Mouse (Mus musculus) limb, embryonic 15.5 days (tissue): ENCODE measurements around the gene Zfp874a. TPM values are rescaled to one million over a fixed set of nuclear protein-coding genes. Genes with fewer than 3 reads are reported as not detected.
A peak's percentile ranks its signal among the peaks of the same experiment; 100 is the strongest.
"Not testable (repeated sequence)": the region's sequence is repeated elsewhere in the genome, so short reads cannot be mapped to it uniquely, and the experiment has no call there.

Experiments
- ATAC-seq: fragments of 200-750 bp; cut with Nextera tagmentation; 2 replicates; pipeline ENCODE4 v1.8.0; 2017; ENCODE audit warnings: low read depth, moderate TSS enrichment; ENCODE audit not compliant: insufficient number of reproducible peaks, low FRiP score, low TSS enrichment
- H3K27ac ChIP-seq: fragments of 300-500 bp; sonication (generic); 2 replicates; pipeline ENCODE4 v1.5.1; 2015; ENCODE audit warnings: moderate library complexity, mild to moderate bottlenecking, inconsistent platforms
- H3K27me3 ChIP-seq: fragments of 300-500 bp; sonication (generic); 2 replicates; pipeline ENCODE4 v1.6.1; 2015; ENCODE audit warnings: inconsistent platforms
- H3K36me3 ChIP-seq: fragments of 300-500 bp; sonication (generic); 2 replicates; pipeline ENCODE4 v1.6.1; 2015; ENCODE audit warnings: inconsistent platforms
- H3K4me1 ChIP-seq: fragments of 300-500 bp; sonication (generic); 2 replicates; pipeline ENCODE4 v1.6.1; 2015; ENCODE audit warnings: inconsistent platforms
- H3K4me2 ChIP-seq: fragments of 300-500 bp; sonication (generic); 2 replicates; pipeline ENCODE4 v1.6.1; 2015; ENCODE audit warnings: mild to moderate bottlenecking, inconsistent platforms
- H3K4me3 ChIP-seq: fragments of 300-500 bp; sonication (generic); 2 replicates; pipeline ENCODE4 v1.5.1; 2015; ENCODE audit warnings: mild to moderate bottlenecking, inconsistent platforms
- H3K9ac ChIP-seq: fragments of 300-500 bp; sonication (generic); 2 replicates; pipeline ENCODE4 v1.6.1; 2015; ENCODE audit warnings: inconsistent platforms
- H3K9me3 ChIP-seq: fragments of 300-500 bp; sonication (generic); 2 replicates; pipeline ENCODE4 v1.6.1; 2016; ENCODE audit warnings: inconsistent platforms
- WGBS: fragments of 180-500 bp; shearing (Covaris S2); methylation state at CpG from one replicate; pipeline ENCODE4 v1.1.7; 2015; 5-methylcytosine and 5-hydroxymethylcytosine counted together
- polyA plus RNA-seq: library from polyadenylated mRNA; unstranded; fragments of >200 nt; fragmentation: Nextera tagmentation; extraction: Ambion mirVana; gene quantifications from 2 replicates; pipeline ENCODE4 v1.2.1, GENCODE M21; 2015

Zfp874a gene
- polyA plus RNA-seq, 1 experiment from 2014 or later, result 11.6 TPM

DNA sequence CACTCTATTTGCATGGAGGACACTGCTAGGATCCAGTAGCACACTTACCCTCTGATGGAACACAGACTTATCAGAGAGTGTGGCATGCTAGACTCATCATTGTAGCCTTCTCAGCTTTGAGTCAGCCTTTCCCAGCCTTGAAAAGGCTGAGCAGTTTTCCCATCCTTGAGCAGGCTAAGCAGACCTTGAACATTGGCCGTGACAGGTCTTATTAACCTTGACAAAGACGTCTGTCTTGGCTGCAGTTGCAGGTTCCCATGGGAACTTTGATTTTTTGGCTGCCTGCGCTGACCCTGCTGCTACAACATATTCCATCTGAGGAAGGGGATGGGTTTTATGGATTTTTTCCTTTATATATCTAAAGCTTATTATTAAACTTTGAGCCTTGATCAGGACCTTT is 23.3 kb downstream of the Zfp874a start:
- no peaks in the 10 kb centered on the region for H3K4me1 ChIP-seq
- no peak overlapping the region for H3K4me3 ChIP-seq
- H3K27ac ChIP-seq, result no peak overlapping the region
- H3K9ac ChIP-seq, result no peak overlapping the region
- no peaks in the 10 kb centered on the region for H3K27me3 ChIP-seq
- H3K36me3 ChIP-seq, result no peaks in the 10 kb centered on the region
- no peak for ATAC-seq
- WGBS, result 77% methylated on average over 3 of the region's 3 CpGs
- H3K4me2 ChIP-seq, result no peak overlapping the region
- H3K9me3 ChIP-seq, result no peaks in the 10 kb centered on the region

DNA sequence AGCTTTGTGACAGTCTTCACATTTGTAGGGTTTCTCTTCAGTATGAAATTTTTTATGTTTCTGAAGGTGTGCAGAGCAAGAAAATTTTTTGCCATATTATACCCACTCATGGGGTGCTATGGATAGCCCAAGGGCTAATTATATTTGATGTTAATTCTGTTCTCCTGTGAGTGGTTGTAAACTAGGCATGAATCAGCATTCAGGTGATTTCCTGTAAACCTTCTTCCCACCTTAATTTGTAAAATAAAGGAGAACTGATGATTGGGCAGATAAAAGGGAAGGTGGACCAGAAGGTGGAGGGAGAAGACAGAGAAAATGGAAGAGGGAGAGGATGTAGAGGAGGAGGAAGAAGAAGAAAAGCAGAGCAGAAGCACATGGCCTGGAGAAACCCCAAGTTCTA is 25.7 kb downstream of the Zfp874a start:
- ATAC-seq, H3K9ac ChIP-seq: not testable (repeated sequence)

DNA sequence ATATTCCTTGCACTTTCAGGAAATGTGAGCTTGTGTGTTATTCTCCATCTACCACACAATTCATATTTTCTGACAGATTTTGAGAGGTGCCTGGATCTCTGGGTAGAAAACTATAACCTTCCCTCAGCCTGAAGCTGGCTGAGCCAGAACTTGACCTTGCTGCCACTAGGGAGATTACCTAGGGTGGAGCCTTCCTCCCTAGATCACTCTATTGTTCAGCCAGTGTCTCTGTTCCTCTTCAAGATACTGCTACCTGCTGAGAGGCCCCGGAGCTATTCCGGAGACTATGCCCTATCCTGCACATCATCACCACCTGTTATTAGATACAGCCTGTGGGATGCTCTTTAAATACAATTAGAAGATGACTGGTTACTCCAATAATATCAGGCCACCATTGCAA is 28.9 kb downstream of the Zfp874a start:
- not testable (repeated sequence) for H3K36me3 ChIP-seq, H3K4me1 ChIP-seq, H3K9me3 ChIP-seq, H3K27me3 ChIP-seq, H3K27ac ChIP-seq, H3K4me3 ChIP-seq, ATAC-seq, H3K9ac ChIP-seq, H3K4me2 ChIP-seq
- WGBS, result 86% methylated on average over 2 of the region's 2 CpGs

More for the DNA sequence above, 25.7 kb downstream of the Zfp874a start:
- H3K4me1 ChIP-seq, H3K4me2 ChIP-seq, H3K4me3 ChIP-seq, H3K9me3 ChIP-seq, H3K27ac ChIP-seq, H3K36me3 ChIP-seq, H3K27me3 ChIP-seq: not testable (repeated sequence)

DNA sequence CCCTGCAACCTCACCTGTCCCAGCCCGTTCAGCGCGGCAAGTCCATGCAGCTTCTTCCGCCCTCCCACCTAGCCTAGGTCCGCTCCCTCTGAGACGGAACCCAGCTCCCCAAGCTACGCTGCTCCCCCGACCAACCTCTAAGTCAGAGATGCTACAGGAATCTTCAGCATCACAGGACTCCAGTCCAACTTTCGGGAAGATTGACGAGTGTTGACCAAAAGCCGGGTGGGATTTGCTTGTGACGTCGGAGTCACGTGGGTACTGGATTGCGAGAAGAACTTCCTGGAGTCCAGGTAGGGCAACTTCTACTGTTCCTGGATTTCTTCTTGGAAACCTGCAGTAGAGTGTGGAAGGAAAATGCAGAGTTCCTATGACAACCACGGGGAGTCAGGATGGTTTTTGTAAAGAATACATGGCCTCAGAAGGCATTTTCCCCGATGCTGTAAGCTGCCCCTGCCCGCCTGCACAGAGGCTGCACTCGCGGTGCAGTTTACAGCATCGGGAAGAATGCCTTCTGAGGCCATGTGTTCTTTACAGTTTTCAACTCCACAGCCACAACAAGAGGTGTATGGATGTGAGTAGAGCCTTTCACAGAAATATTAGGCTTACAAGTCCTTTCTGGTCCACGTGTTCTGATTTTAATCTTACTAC is 30.1 kb downstream of the Zfp874a start, which contains the start of gene Zfp459:
Gene Zfp459, minus strand, starts transcription at position 212 of the 651 bp plus-strand sequence.
- ATAC-seq, result no peak
- Histone ChIP-seq H3K4me3 (peak within 1 kb of the TSS; percentile 57), H3K4me2 (peak within 1 kb of the TSS; percentile 81), H3K9ac (peak within 1 kb of the TSS; percentile 56), H3K9me3 (no peaks in the 10 kb centered on the region), H3K36me3 (no peaks in the 10 kb centered on the region), H3K4me1 (peaks cover 4% of the 10 kb centered on the region; the same call in 1 of the 2 replicates), H3K27ac (0 out of 2 replicates have a peak within 1 kb of the TSS, but pooled peaks have one; percentile 17), H3K27me3 (no peaks in the 10 kb centered on the region)
- 1% methylated on average over 22 of the region's 22 CpGs for WGBS

DNA sequence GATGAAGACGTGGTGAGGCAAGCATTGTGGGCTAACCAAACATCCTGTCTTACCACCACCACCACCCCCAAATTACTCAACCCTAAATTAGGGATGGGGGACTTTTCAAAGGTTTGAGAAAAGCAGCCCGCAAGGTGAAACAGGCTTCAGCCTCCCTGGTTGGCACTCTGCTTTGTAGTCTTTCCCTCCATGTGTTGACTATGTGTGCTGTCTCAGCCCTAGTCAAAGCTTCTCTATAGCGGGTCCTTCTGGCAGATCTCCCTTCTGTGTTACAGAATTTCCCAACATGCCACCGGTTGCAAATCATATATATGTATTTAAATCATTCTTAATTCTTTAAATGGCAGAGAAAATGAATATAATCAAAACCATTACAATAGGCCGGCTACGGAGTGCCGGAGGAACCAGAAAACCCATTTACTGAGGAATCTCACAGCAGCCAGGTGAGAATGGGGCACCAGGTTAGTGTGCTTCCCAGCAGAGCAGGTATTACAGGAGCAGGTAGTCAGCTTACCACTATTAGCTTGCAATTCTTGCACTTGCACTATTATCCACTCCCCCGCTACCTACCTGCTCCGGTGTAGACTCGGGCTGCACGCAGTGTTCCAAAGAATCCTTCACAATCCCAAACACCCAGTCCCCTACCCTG is 30.7 kb downstream of the Zfp874a start:
- 30% methylated on average over 11 of the region's 11 CpGs for WGBS

DNA sequence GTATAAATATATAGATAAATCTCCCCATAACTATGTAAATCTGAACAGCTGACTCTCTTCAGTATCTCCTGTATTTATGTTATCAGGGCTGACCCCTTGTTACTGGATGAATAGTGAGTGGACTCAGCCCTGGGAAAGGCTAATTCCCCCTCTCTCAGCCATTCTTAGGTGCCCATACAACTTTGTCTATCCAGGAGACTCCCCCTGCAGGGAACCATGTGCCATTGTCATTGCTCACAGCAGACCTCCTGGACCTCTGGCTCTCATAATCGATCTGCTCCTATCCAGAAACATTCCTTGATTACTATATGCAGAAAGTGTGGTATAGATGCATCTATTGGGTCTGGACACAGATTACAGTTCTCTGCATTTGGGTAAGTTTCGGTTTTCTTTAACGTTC is 34.6 kb downstream of the Zfp874a start:
- 87% methylated on average over 3 of the region's 3 CpGs for WGBS
- Histone ChIP-seq H3K4me2 (no peak overlapping the region), H3K4me3 (no peak overlapping the region), H3K9ac (no peak overlapping the region), H3K27ac (no peak overlapping the region), H3K27me3 (no peaks in the 10 kb centered on the region), H3K4me1 (peaks cover 4% of the 10 kb centered on the region; the same call in 1 of the 2 replicates), H3K36me3 (no peaks in the 10 kb centered on the region), H3K9me3 (no peaks in the 10 kb centered on the region)
- no peak for ATAC-seq

More for the DNA sequence above, 30.7 kb downstream of the Zfp874a start:
- H3K4me2 ChIP-seq, result peak overlapping the region; percentile 81
- H3K27ac ChIP-seq, result 0 out of 2 replicates have a peak overlapping the region, but pooled peaks have one; percentile 17
- ATAC-seq, result no peak
- peak overlapping the region; percentile 56 for H3K9ac ChIP-seq
- H3K4me1 ChIP-seq, result peaks cover 4% of the 10 kb centered on the region; the same call in 1 of the 2 replicates
- no peaks in the 10 kb centered on the region for H3K27me3 ChIP-seq
- no peaks in the 10 kb centered on the region for H3K36me3 ChIP-seq
- H3K9me3 ChIP-seq, result no peaks in the 10 kb centered on the region
- H3K4me3 ChIP-seq, result peak overlapping the region; percentile 57

DNA sequence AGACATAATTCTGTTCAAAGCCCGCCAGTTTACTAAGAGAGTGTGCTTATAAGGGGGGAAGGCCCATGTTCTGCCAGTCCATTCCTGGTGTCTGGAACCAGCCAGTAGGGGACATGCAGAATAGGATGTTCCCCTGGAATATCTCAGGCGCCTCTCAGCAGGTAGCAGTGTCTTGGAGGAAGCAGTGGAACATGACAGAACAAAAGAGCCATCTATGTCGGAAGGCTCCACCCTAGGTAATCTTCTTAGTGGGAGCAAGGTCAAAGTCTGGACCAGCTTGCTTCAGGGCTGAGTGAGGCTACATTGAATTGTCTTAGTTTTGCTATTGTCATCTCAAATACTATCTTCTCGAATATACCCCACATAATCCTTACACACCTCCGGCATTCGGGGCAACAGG is 35.7 kb downstream of the Zfp874a start:
- H3K4me3 ChIP-seq, result no peak overlapping the region
- peaks cover under 1% of the 10 kb centered on the region; the same call in 1 of the 2 replicates for H3K4me1 ChIP-seq
- WGBS, result 87% methylated on average over 6 of the region's 6 CpGs
- no peaks in the 10 kb centered on the region for H3K9me3 ChIP-seq
- no peaks in the 10 kb centered on the region for H3K36me3 ChIP-seq
- no peak overlapping the region for H3K9ac ChIP-seq
- ATAC-seq, result no peak
- no peak overlapping the region for H3K27ac ChIP-seq
- no peaks in the 10 kb centered on the region for H3K27me3 ChIP-seq
- no peak overlapping the region for H3K4me2 ChIP-seq

DNA sequence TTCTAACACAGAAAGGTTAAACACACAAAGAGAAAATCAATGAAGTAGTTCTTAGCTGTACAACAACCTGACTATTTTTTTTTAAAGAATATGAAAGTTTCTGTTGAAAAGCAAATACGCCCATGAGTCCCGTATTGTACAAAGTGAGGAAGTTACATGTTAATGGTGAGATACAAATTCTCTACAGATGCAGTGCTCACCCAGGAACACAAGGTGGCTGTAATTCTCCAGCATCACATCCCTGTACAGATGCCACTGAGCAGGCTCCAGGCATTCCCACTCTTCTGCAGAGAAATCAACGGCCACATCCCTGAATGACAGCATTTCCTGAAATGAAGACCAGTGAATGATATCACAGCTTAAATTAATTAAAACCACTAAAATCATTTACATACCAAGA is 37.8 kb downstream of the Zfp874a start:
- not testable (repeated sequence) for H3K27ac ChIP-seq, H3K4me3 ChIP-seq, H3K36me3 ChIP-seq, H3K4me2 ChIP-seq, H3K4me1 ChIP-seq, H3K9me3 ChIP-seq, H3K9ac ChIP-seq, H3K27me3 ChIP-seq, ATAC-seq
- WGBS, result 66% methylated on average over 3 of the region's 3 CpGs

DNA sequence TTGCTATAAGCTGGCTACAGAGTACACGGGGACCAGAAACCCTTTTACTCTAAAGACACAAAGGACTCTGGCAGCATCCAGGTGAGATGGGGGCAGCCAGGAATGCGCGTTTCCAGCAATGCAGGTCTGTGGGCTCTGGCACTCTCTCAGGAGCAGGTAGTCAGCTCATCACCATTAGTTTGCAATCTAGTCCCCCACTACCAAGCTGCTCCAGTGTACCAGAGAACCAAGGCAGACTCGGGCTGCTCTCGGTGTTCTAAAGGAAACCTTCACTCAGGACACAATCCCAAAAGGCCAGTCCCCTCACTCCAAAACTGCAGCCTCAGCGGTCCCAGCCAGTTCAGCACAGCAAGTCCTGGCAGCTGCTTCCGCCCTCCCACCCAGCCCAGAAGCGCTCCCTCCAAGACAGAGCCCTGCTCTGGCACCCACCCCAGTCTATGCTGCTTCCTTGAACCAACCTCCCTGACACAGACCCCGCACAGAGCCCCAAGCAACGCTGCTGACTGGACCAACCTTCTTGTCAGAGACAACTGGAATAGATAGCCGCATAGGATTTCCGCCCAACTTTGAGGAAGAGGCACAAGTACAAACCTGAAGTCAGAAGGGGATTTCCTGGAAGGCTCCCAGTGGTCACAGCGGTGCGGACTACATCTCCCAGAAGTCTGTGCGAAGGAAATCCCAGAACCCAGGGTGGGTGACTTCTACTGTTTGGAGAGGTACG is 52.1 kb downstream of the Zfp874a start, which contains the start of gene Zfp429:
Gene Zfp429, minus strand, starts transcription at position 637 of the 721 bp plus-strand sequence.
- peak within 1 kb of the TSS; percentile 77 for H3K27ac ChIP-seq
- 5% methylated on average over 15 of the region's 16 CpGs for WGBS
- peak; percentile 88 for ATAC-seq
- H3K4me3 ChIP-seq, result peak within 1 kb of the TSS; percentile 61
- peak within 1 kb of the TSS; percentile 42; the same call in 1 of the 2 replicates for H3K9ac ChIP-seq
- not testable (repeated sequence) for H3K9me3 ChIP-seq, H3K36me3 ChIP-seq, H3K4me1 ChIP-seq, H3K27me3 ChIP-seq
- H3K4me2 ChIP-seq, result peak within 1 kb of the TSS; percentile 44

DNA sequence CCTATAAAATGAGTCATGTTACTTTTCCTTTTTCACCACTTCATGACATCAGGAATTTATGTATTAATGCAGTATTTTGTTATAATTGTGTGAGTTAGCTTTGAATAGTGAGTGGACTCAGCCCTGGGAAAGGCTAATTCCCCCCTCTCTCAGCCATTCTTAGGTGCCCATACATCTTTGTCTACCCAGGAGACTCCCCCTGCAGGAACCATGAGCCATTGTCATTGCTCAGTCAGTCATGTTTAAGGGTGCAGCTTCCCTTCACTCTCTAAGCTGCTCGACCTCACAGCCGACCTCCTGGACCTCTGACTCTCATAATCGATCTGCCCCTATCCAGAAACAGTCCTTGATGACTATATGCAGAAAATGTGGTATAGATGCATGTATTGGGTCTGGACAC is 75.2 kb downstream of the Zfp874a start:
- H3K4me3 ChIP-seq, H3K4me2 ChIP-seq, H3K9ac ChIP-seq, H3K36me3 ChIP-seq, H3K4me1 ChIP-seq, H3K27me3 ChIP-seq, H3K27ac ChIP-seq, H3K9me3 ChIP-seq, ATAC-seq: not testable (repeated sequence)
- 77% methylated on average over 3 of the region's 3 CpGs for WGBS

DNA sequence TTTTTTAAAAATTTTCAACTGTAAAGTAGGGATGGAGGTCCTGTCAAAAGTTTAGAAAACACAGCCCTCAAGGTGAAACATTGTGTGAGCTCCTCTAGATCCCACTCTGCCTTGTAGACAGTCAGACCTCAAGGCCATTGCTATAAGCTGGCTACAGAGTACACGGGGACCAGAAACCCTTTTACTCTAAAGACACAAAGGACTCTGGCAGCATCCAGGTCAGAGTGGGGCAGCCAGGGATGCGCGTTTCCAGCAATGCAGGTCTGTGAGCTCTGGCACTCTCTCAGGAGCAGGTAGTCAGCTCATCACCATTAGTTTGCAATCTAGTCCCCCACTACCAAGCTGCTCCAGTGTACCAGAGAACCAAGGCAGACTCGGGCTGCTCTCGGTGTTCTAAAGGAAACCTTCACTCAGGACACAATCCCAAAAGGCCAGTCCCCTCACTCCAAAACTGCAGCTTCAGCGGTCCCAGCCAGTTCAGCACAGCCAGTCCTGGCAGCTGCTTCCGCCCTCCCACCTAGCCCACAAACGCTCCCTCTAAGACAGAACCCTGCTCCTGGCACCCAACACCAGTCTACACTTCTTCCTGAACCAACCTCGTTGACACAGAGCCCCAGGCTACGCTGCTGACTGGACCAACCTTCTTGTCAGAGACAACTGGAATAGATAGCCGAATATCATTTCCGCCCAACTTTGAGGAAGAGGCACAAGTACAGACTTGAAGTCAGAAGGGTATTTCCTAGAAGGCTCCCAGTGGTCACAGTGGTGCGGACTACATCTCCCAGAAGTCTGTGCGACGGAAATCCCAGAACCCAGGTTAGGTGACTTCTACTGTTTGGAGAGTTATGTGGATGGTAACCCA is 76.1 kb downstream of the Zfp874a start, which contains the start of the genes Gm28041 and Zfp456:
Gene Gm28041, minus strand, starts transcription at position 684 of the 862 bp plus-strand sequence.
Gene Zfp456, minus strand, starts transcription at position 761 of the 862 bp plus-strand sequence.
- not testable (repeated sequence) for H3K9me3 ChIP-seq, H3K27ac ChIP-seq, H3K9ac ChIP-seq, H3K27me3 ChIP-seq, H3K4me1 ChIP-seq, H3K36me3 ChIP-seq
- peak within 1 kb of the TSS; percentile 48 for H3K4me3 ChIP-seq
- 20% methylated on average over 15 of the region's 15 CpGs for WGBS
- ATAC-seq, result peak; percentile 87
- H3K4me2 ChIP-seq, result peak within 1 kb of the TSS; percentile 47
